Mouse (Mus musculus): ENCODE data around the gene N6amt1.

GRCm38 (mm10) chr16:87405001-87405400 is 51.0 kb downstream of the N6amt1 start:
- TF ChIP-seq POLR2A (IDR thresholded peaks at IDR 0.05; ENCODE audit: insufficient read length, low read depth) (no peak), REST (IDR thresholded peaks at IDR 0.05; ENCODE audit: insufficient read depth, insufficient read length) (no peak), MYOG (IDR thresholded peaks at IDR 0.05; ENCODE audit: control insufficient read depth in 1 of 3, insufficient read depth in 1 of 3, insufficient read length in 2 of 3, low read depth in 2 of 3) (no peak)
